ENCODE assay signal across 33 mouse cellular contexts in genomic region chr4:116142269-116142668, GRCm38 (mm10). TPM values are rescaled to one million over a fixed set of nuclear protein-coding genes. Genes with fewer than 3 reads are reported as not detected.
A peak's percentile ranks its signal among the peaks of the same experiment; 100 is the strongest.
DNase-seq lines count a peak whose midpoint lies in the region; ATAC-seq and TF ChIP-seq lines count a peak whose summit lies in the region.
"Had no signal": no experiment of that assay in that cellular context is flagged by ENCODE, and none has a peak within 500 bp of the region (broad histone marks: within the 10 kb centered on the region; RNA-seq: fewer than 3 reads in every experiment).

No protein-coding gene starts in this region.

- WGBS in cerebellum, adult 2 months = 36% methylated on average over 7 of the region's 7 CpGs
- WGBS in kidney, adult 2 months = 42% methylated on average over 7 of the region's 7 CpGs
- WGBS in hindbrain, postnatal 0 days = 68% methylated on average over 7 of the region's 7 CpGs

- H3K36me3 ChIP-seq in kidney, adult 2 months (ENCODE audit: control insufficient read depth, insufficient read depth, low read length) = no peaks in the 10 kb centered on the region
- H3K36me3 ChIP-seq in hindbrain, postnatal 0 days (ENCODE audit: insufficient read depth, low read length) = no peaks in the 10 kb centered on the region
- H3K36me3 ChIP-seq: heart, embryonic 10.5 days; hindbrain, embryonic 12.5 days; hindbrain, embryonic 15.5 days; intestine, embryonic 15.5 days had no signal

- H3K4me3 ChIP-seq in cerebellum, adult 2 months (replicated peaks; ENCODE audit: insufficient read depth, low read depth, low read length) = peak overlapping the region; percentile 91
- H3K4me3 ChIP-seq in kidney, adult 2 months (ENCODE audit: insufficient read depth, low read depth, low read length) = peak overlapping the region; percentile 35; the same call in 1 of the 2 replicates
- H3K4me3 ChIP-seq in layer of hippocampus, adult 2 months = no peak overlapping the region; the same call in 1 of the 2 replicates
- no peak overlapping the region for H3K4me3 ChIP-seq in hindbrain, postnatal 0 days (ENCODE audit: low read length)
- H3K4me3 ChIP-seq: heart, adult 2 months; heart, embryonic 10.5 days; hindbrain, embryonic 12.5 days had no signal

- peaks cover 18% of the 10 kb centered on the region for H3K4me1 ChIP-seq in cerebellum, adult 2 months (ENCODE audit: control insufficient read depth, insufficient read depth, low read length)
- 0 out of 2 replicates have a peak, but pooled peaks cover 3% of the 10 kb centered on the region for H3K4me1 ChIP-seq in kidney, adult 2 months (ENCODE audit: control insufficient read depth, insufficient read depth, low read length)
- H3K4me1 ChIP-seq in hindbrain, postnatal 0 days (ENCODE audit: insufficient read depth, low read length) = peaks cover 7% of the 10 kb centered on the region; the same call in 1 of the 2 replicates

- intact Hi-C loops in left cerebral cortex, postnatal 4 days (cut with DNase I) = loop anchor here (10.0 kb wide), 1 partner anchor 853 kb away; the partner anchor contains the start of genes Hectd3 and Urod

- ATAC-seq in hindbrain, postnatal 0 days = no peak
- ATAC-seq: forebrain, embryonic 14.5 days; forebrain, postnatal 0 days; intestine, embryonic 15.5 days had no signal

- H3K9ac ChIP-seq in hindbrain, postnatal 0 days (replicated peaks; ENCODE audit: low read length) = no peak overlapping the region
- H3K9ac ChIP-seq: forebrain, postnatal 0 days; hindbrain, embryonic 12.5 days; hindbrain, embryonic 15.5 days; intestine, embryonic 15.5 days had no signal

- DNase-seq in cerebellum, adult 2 months = no peak
- DNase-seq in cerebellum, adult 11-12 months = no peak
- DNase-seq in kidney, adult 2 months = peak; percentile 45
- no peak for DNase-seq in kidney, postnatal 36 days
- no peak for DNase-seq in layer of hippocampus, adult 2 months (ENCODE audit: low spot score in 2 of 2)
- no peak for DNase-seq in layer of hippocampus, adult 9-10 months (ENCODE audit: low spot score)
- DNase-seq in hindbrain, postnatal 0 days (ENCODE audit: low spot score) = no peak
- no peak for DNase-seq in left cerebral cortex, postnatal 4 days
- DNase-seq: adrenal gland, postnatal 10 days; adrenal gland, postnatal 36 days; cerebellum, adult 18-20 months; cerebellum, postnatal 10 days; cerebellum, postnatal 36 days; forebrain, postnatal 0 days; gastrocnemius, postnatal 25 days; heart, adult 2 months had no signal

- H3K4me2 ChIP-seq in hindbrain, postnatal 0 days (ENCODE audit: low read depth, low read length) = no peak overlapping the region
- H3K4me2 ChIP-seq: hindbrain, embryonic 12.5 days had no signal

- no peak for TF ChIP-seq POLR2A in cerebellum, adult 2 months (IDR thresholded peaks at IDR 0.05; ENCODE audit: borderline replicate concordance, insufficient read depth, low read length)
- TF ChIP-seq POLR2A in kidney, adult 2 months (IDR thresholded peaks at IDR 0.05; ENCODE audit: low read depth, low read length) = no peak

- no peaks in the 10 kb centered on the region for H3K9me3 ChIP-seq in hindbrain, postnatal 0 days (ENCODE audit: low read length)
- H3K9me3 ChIP-seq: heart, embryonic 10.5 days; hindbrain, embryonic 12.5 days; hindbrain, embryonic 15.5 days; intestine, embryonic 15.5 days had no signal

- H3K27me3 ChIP-seq in cerebellum, adult 2 months (ENCODE audit: control insufficient read depth, insufficient read depth, low read length) = no peaks in the 10 kb centered on the region
- no peaks in the 10 kb centered on the region for H3K27me3 ChIP-seq in kidney, adult 2 months (replicated peaks; ENCODE audit: control insufficient read depth, insufficient read depth, low read length)
- H3K27me3 ChIP-seq in hindbrain, postnatal 0 days (ENCODE audit: insufficient read depth, low read length) = no peaks in the 10 kb centered on the region
- H3K27me3 ChIP-seq: intestine, embryonic 15.5 days had no signal

- TF ChIP-seq CTCF in cerebellum, adult 2 months (IDR thresholded peaks at IDR 0.05; ENCODE audit: borderline replicate concordance, insufficient read depth, low read depth, low read length) = no peak
- TF ChIP-seq CTCF in kidney, adult 2 months (conservative IDR thresholded peaks at IDR 0.05; ENCODE audit: insufficient read depth, insufficient read length, low read depth, low read length) = no peak
- no peak for TF ChIP-seq CTCF in layer of hippocampus, adult 2 months (conservative IDR thresholded peaks at IDR 0.05)
- TF ChIP-seq CTCF in hindbrain, postnatal 0 days (IDR thresholded peaks at IDR 0.05; ENCODE audit: low read depth) = no peak

- H3K27ac ChIP-seq in cerebellum, adult 2 months (ENCODE audit: insufficient read depth, low read length) = peak overlapping the region; percentile 92
- peak overlapping the region; percentile 81 for H3K27ac ChIP-seq in kidney, adult 2 months (ENCODE audit: insufficient read depth, low read depth, low read length)
- peak overlapping the region; percentile 53; the same call in 1 of the 2 replicates for H3K27ac ChIP-seq in layer of hippocampus, adult 2 months
- H3K27ac ChIP-seq in hindbrain, postnatal 0 days = no peak overlapping the region
- H3K27ac ChIP-seq: heart, adult 2 months; heart, embryonic 10.5 days; hindbrain, embryonic 12.5 days; hindbrain, embryonic 15.5 days; intestine, embryonic 15.5 days had no signal

RNA-seq across cellular contexts. Expression of gene Lurap1, which starts 8.9 kb away (rescaled TPM):
- polyA plus RNA-seq in cerebellum, adult 2 months (2012; rRNA removed) = 42.5 and 45.3 TPM in 2 replicates
- polyA plus RNA-seq in kidney, adult 2 months (2012; rRNA removed) = 6.3 and 6.5 TPM in 2 replicates
- total RNA-seq in layer of hippocampus, adult 2 months (2021) = 10 to 100 TPM; 23.4 to 25.8 TPM
- total RNA-seq in hindbrain, postnatal 0 days (2014; rRNA removed) = 6.2 and 7.9 TPM in 2 replicates
- polyA plus RNA-seq in hindbrain, postnatal 0 days (2015; fragmentation: Nextera tagmentation; extraction: Ambion mirVana) = 4.0 TPM in 2 replicates
- 10 to 100 TPM; 18.5 to 21.1 TPM for total RNA-seq in left cerebral cortex, postnatal 4 days (2021)
- total RNA-seq: granulocyte monocyte progenitor cell, adult 5-6 weeks had no signal

RNA-seq across cellular contexts. Expression of gene Pomgnt1, which starts 18.6 kb away (rescaled TPM):
- polyA plus RNA-seq in cerebellum, adult 2 months (2012; rRNA removed) = 71.7 and 76.4 TPM in 2 replicates
- polyA plus RNA-seq in kidney, adult 2 months (2012; rRNA removed) = 46.0 and 52.5 TPM in 2 replicates
- total RNA-seq in layer of hippocampus, adult 2 months (2021) = 10 to 100 TPM; 69.2 to 77.9 TPM
- total RNA-seq in hindbrain, postnatal 0 days (2014; rRNA removed) = 85.9 and 88.7 TPM in 2 replicates
- 59.4 and 63.3 TPM in 2 replicates for polyA plus RNA-seq in hindbrain, postnatal 0 days (2015; fragmentation: Nextera tagmentation; extraction: Ambion mirVana)
- total RNA-seq in left cerebral cortex, postnatal 4 days (2021) = 10 to 100 TPM; 78.4 to 83.7 TPM

RNA-seq across cellular contexts. Expression of gene Rad54l, which starts 18.8 kb away (rescaled TPM):
- 2.6 and 3.2 TPM in 2 replicates for polyA plus RNA-seq in cerebellum, adult 2 months (2012; rRNA removed)
- 0.31 and 0.33 TPM in 2 replicates for polyA plus RNA-seq in kidney, adult 2 months (2012; rRNA removed)
- total RNA-seq in layer of hippocampus, adult 2 months (2021) = under 1 TPM; 0.64 to 0.91 TPM
- 3.8 and 5.3 TPM in 2 replicates for total RNA-seq in hindbrain, postnatal 0 days (2014; rRNA removed)
- 5.4 and 6.1 TPM in 2 replicates for polyA plus RNA-seq in hindbrain, postnatal 0 days (2015; fragmentation: Nextera tagmentation; extraction: Ambion mirVana)
- 1 to 10 TPM; 2.4 to 3.2 TPM for total RNA-seq in left cerebral cortex, postnatal 4 days (2021)

RNA-seq across cellular contexts. Expression of gene Tspan1, which starts 25.1 kb away (rescaled TPM):
- polyA plus RNA-seq in cerebellum, adult 2 months (2012; rRNA removed) = 0.47 and 0.67 TPM in 2 replicates
- polyA plus RNA-seq in kidney, adult 2 months (2012; rRNA removed) = 44.0 TPM in 2 replicates
- under 1 TPM in 1 of 2 experiments, not detected in 1; 0.33 TPM for total RNA-seq in layer of hippocampus, adult 2 months (2021)
- 0.16 and 0.40 TPM in 2 replicates for total RNA-seq in hindbrain, postnatal 0 days (2014; rRNA removed)
- 0.21 and 0.34 TPM in 2 replicates for polyA plus RNA-seq in hindbrain, postnatal 0 days (2015; fragmentation: Nextera tagmentation; extraction: Ambion mirVana)
- total RNA-seq in left cerebral cortex, postnatal 4 days (2021) = not detected
- total RNA-seq: adrenal gland, adult 18-20 months; adrenal gland, postnatal 10 days; adrenal gland, postnatal 36 days; gastrocnemius, adult 8-10 months; gastrocnemius, postnatal 25 days; granulocyte monocyte progenitor cell, adult 5-6 weeks; heart, adult 2 months; heart, postnatal 25 days; hematopoietic stem cell, adult 5-6 weeks had no signal
- polyA plus RNA-seq: forebrain, embryonic 14.5 days; heart, postnatal 0 days had no signal

RNA-seq across cellular contexts. Expression of gene 1700042G07Rik, which starts 30.9 kb away (rescaled TPM):
- not detected in 2 replicates for polyA plus RNA-seq in cerebellum, adult 2 months (2012; rRNA removed)
- not detected in 2 replicates for polyA plus RNA-seq in kidney, adult 2 months (2012; rRNA removed)
- not detected for total RNA-seq in layer of hippocampus, adult 2 months (2021)
- total RNA-seq in hindbrain, postnatal 0 days (2014; rRNA removed) = not detected in 2 replicates
- polyA plus RNA-seq in hindbrain, postnatal 0 days (2015; fragmentation: Nextera tagmentation; extraction: Ambion mirVana) = not detected in 2 replicates
- total RNA-seq in left cerebral cortex, postnatal 4 days (2021) = not detected
- total RNA-seq: adrenal gland, adult 18-20 months; adrenal gland, postnatal 10 days; adrenal gland, postnatal 36 days; ES-E14; forebrain, postnatal 0 days; gastrocnemius, adult 8-10 months; gastrocnemius, postnatal 25 days; granulocyte monocyte progenitor cell, adult 5-6 weeks; heart, adult 2 months; heart, postnatal 25 days; hematopoietic stem cell, adult 5-6 weeks had no signal
- polyA plus RNA-seq: embryonic facial prominence, embryonic 11.5 days; embryonic facial prominence, embryonic 14.5 days; forebrain, embryonic 11.5 days; forebrain, embryonic 14.5 days; forebrain, postnatal 0 days; frontal cortex, adult 2 months; heart, embryonic 10.5 days; heart, embryonic 14.5 days; heart, postnatal 0 days; hindbrain, embryonic 12.5 days; hindbrain, embryonic 15.5 days; intestine, embryonic 15.5 days had no signal

Comparison
In these comparisons a context has a peak if more than half of its experiments do, and no peak if none do; other contexts are left out.
1. H3K4me3 ChIP-seq: peak in cerebellum, adult 2 months (single experiment) and kidney, adult 2 months (single experiment); none in layer of hippocampus, adult 2 months (single experiment) and hindbrain, postnatal 0 days (single experiment).